Mouse (Mus musculus) fat pad, adult 2 months (tissue): Measurements from ENCODE around the gene AC129217.1.
A peak's percentile ranks its signal among the peaks of the same experiment; 100 is the strongest.
"Not testable (repeated sequence)": the region's sequence is repeated elsewhere in the genome, so short reads cannot be mapped to it uniquely, and the experiment has no call there.

ENCODE experiments used
- DNase-seq: peaks from one replicate; pipeline ENCODE4 v3.0.0-alpha.2; 2011; ENCODE audit warnings: low read depth, low spot score; ENCODE audit errors: extremely low read depth

The AC129217.1 gene

GRCm38 (mm10) chr19:8864265-8864664 lies 34.7 kb downstream of the AC129217.1 start:
- no peak for DNase-seq

- not testable (repeated sequence) for DNase-seq
Observed at GRCm38 (mm10) chr19:8870381-8870780, 40.8 kb downstream of the AC129217.1 start.

DNA sequence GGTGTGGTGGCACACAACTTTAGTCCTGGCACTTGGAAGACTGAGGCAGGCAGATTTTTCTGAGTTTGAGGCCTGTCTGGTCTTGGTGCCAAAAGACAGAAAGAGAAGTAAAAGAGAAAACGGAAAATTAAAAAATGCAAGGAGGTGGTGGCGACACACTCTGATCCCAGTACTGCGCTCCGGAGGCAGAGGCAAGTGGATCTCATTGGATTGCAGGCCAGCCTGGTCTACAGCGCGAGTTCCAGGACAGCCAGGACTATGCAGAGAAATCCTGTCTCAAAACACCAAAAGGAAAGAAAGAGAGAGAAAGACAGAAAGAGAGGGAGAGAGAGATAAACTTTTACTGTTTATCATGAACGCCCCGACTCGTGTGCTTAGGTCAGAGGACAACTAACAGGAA lies 41.3 kb downstream of the AC129217.1 start:
- no peak for DNase-seq

DNA sequence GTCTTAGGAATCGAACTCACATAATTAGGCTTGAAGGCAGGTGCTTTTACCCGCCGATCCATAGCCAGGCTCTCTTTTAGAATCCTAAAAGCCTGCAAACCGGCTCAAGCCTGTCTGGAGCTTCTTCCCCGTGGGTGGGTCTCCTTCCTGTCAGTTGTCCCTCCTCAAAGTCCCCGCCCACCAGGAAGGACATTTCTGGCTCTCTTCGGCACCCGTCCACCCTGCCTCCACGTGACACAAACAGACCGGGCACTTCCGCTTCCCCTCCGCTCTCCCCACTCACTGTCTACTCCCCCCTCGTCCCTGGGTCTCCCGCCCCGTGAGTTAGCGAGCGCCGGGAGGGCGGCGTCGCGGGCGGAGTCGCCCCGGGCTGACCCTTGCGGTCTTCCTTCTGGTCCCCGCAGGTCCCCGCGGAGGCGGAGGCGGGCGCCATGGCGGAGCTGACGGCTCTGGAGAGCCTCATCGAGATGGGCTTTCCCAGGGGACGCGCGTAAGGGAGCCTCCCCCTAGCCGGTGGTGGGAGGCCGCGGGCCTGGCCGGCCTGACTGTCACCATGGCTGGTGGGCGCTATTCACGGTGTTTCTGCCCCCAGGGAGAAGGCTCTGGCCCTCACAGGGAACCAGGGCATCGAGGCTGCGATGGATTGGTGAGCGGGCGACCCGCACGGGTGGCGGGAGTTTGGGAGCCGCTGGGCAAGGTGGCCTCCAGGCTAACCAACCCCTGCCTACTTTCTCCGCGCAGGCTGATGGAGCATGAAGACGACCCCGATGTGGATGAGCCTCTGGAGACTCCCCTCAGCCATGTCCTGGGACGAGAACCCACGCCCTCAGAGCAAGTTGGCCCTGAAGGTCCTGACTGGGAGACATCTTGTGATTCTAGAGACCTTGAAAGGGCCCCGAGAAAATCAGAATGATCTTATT lies 42.0 kb downstream of the AC129217.1 start, which contains the start of gene Ubxn1:
Gene Ubxn1, plus strand, starts transcription at position 230 of the 920 bp plus-strand sequence.
- DNase-seq, result peak; percentile 86

DNA sequence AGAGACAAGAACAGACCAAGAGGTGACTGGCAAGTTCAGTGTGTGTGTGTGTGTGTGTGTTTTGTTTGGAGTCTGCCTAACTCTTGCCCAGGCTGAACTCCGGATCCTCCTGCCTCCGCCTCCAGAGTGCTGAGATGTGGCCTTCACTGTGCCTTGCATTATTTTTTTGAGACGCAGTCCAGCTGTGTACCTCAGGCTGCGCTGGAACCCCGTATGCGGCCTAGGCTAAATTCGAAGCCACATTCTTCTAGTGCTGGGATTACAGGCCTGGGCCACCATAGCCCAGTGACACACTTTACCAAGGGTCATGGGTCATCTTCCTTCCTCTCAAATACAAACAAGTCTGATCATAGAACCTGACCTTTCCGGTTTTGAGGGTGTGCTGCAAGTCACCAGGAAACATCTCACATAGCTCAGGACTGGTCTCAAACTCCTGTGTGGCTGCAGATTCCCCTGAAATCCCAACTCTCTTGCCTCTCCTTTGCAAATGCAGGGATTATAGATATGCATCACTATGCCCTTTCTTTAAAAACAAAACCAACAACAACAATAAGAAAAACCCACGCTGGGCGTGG lies 42.8 kb downstream of the AC129217.1 start:
- DNase-seq, result no peak

- DNase-seq, result no peak
Observed at GRCm38 (mm10) chr19:8875031-8875430, 45.5 kb downstream of the AC129217.1 start.

GRCm38 (mm10) chr19:8880311-8881033 lies 50.9 kb downstream of the AC129217.1 start, which contains the start of gene Uqcc3:
Uqcc3 (minus strand) TSS chr19:8880923.
- no peak for DNase-seq

- DNase-seq, result no peak
Observed at GRCm38 (mm10) chr19:8881034-8881392, 51.4 kb downstream of the AC129217.1 start.

GRCm38 (mm10) chr19:8883616-8884015 lies 54.0 kb downstream of the AC129217.1 start, which contains the start of the genes Lbhd1 and Gm49403:
Lbhd1 (plus strand) TSS chr19:8883732.
Gm49403 (plus strand) TSS chr19:8883930.
- DNase-seq, result no peak

GRCm38 (mm10) chr19:8886916-8887584 lies 57.5 kb downstream of the AC129217.1 start:
- no peak for DNase-seq

- no peak for DNase-seq
Observed at GRCm38 (mm10) chr19:8887585-8888463, 58.3 kb downstream of the AC129217.1 start.

GRCm38 (mm10) chr19:8888511-8889385 lies 59.2 kb downstream of the AC129217.1 start, which contains the start of the genes 1810009A15Rik and Gm49416:
1810009A15Rik (plus strand) TSS chr19:8888853.
Gm49416 (plus strand) TSS chr19:8888926.
- DNase-seq, result no peak
